Mouse (Mus musculus) liver, adult 2 months (tissue): ENCODE results near the gene Slc38a8. TPM values are rescaled to one million over a fixed set of nuclear protein-coding genes. Genes with fewer than 3 reads are reported as not detected.

Experiments
- DNase-seq: peaks from one replicate; pipeline ENCODE4 v3.0.0-alpha.2; 2011; ENCODE audit warnings: low read depth, low spot score; ENCODE audit errors: extremely low read depth
- H3K27ac ChIP-seq: fragments of 200-500 bp; replicated peaks from 2 replicates; pipeline ENCODE4 v1.5.1; 2012; ENCODE audit warnings: low read depth, mild to moderate bottlenecking, control low read depth, inconsistent platforms, low read length; ENCODE audit not compliant: insufficient read depth
- H3K27me3 ChIP-seq: fragments of 200-500 bp; 2 replicates; pipeline ENCODE4 v1.6.1; 2012; ENCODE audit warnings: mild to moderate bottlenecking, moderate library complexity, low read length, inconsistent platforms; ENCODE audit not compliant: control insufficient read depth, insufficient read depth
- H3K36me3 ChIP-seq: fragments of 200-500 bp; 2 replicates; pipeline ENCODE4 v1.6.1; 2012; ENCODE audit warnings: low read length, inconsistent platforms; ENCODE audit not compliant: control insufficient read depth, insufficient read depth
- H3K4me1 ChIP-seq: fragments of 200-500 bp; 2 replicates; pipeline ENCODE4 v1.6.1; 2011; ENCODE audit warnings: low read length; ENCODE audit not compliant: control insufficient read depth, insufficient read depth
- H3K4me3 ChIP-seq: fragments of 200-500 bp; 2 replicates; pipeline ENCODE4 v1.5.1; 2011; ENCODE audit warnings: low read depth, mild to moderate bottlenecking, control low read depth, low read length, moderate library complexity; ENCODE audit not compliant: insufficient read depth
- H3K79me2 ChIP-seq: fragments of 200-500 bp; 2 replicates; pipeline ENCODE4 v1.6.1; 2012; ENCODE audit warnings: inconsistent platforms, mild to moderate bottlenecking, low read length, moderate library complexity; ENCODE audit not compliant: control insufficient read depth, insufficient read depth
- H3K9ac ChIP-seq: fragments of 200-500 bp; 2 replicates; pipeline ENCODE4 v1.6.1; 2012; ENCODE audit warnings: low read depth, mild to moderate bottlenecking, control low read depth, inconsistent platforms, low read length
- CTCF ChIP-seq: fragments of 200-500 bp; IDR thresholded peaks from 2 replicates; pipeline ENCODE4 v1.5.1; 2011; ENCODE audit warnings: low read depth, low read length, control low read depth
- POLR2A ChIP-seq: fragments of 200-500 bp; IDR thresholded peaks from 2 replicates; pipeline ENCODE4 v1.6.1; 2011; ENCODE audit warnings: low read length, control low read depth; ENCODE audit not compliant: insufficient read depth; ENCODE audit errors: extremely low read depth
- WGBS: fragments of 180-500 bp; shearing (Covaris S2); methylation state at CpG from one replicate; pipeline ENCODE4 v1.1.7; 2018; 5-methylcytosine and 5-hydroxymethylcytosine counted together
- polyA plus RNA-seq: library from polyadenylated mRNA; depleted of rRNA; stranded (reverse); fragments of >200 nt; gene quantifications from 2 replicates; pipeline ENCODE4 v1.2.3, GENCODE M21; 2012
- total RNA-seq: library from RNA; depleted of rRNA; stranded (reverse); fragments of >200 nt; gene quantifications from 2 replicates; pipeline ENCODE4 v1.2.3, GENCODE M21; 2014

The Slc38a8 gene
- total and polyA plus RNA-seq, 2 experiments, result not detected

GRCm38 (mm10) chr8:119461356-119461755 is 40.1 kb downstream of the Slc38a8 start:
- no peak overlapping the region for H3K9ac ChIP-seq
- no peaks in the 10 kb centered on the region for H3K36me3 ChIP-seq
- no peak for DNase-seq
- peaks cover 13% of the 10 kb centered on the region for H3K27me3 ChIP-seq
- no peaks in the 10 kb centered on the region for H3K4me1 ChIP-seq
- no peaks in the 10 kb centered on the region for H3K79me2 ChIP-seq
- no peak overlapping the region for H3K27ac ChIP-seq
- H3K4me3 ChIP-seq, result no peak overlapping the region
- 74% methylated on average over 9 of the region's 9 CpGs for WGBS
- TF ChIP-seq POLR2A (no peak), CTCF (no peak)

GRCm38 (mm10) chr8:119459724-119460123 is 41.8 kb downstream of the Slc38a8 start:
- Histone ChIP-seq H3K4me1 (no peaks in the 10 kb centered on the region), H3K4me3 (no peak overlapping the region), H3K79me2 (no peaks in the 10 kb centered on the region), H3K27ac (no peak overlapping the region), H3K9ac (no peak overlapping the region), H3K27me3 (peaks cover under 1% of the 10 kb centered on the region; the same call in 1 of the 2 replicates), H3K36me3 (no peaks in the 10 kb centered on the region)
- WGBS, result 51% methylated on average over 16 of the region's 16 CpGs
- DNase-seq, result no peak
- TF ChIP-seq POLR2A (no peak), CTCF (no peak)

GRCm38 (mm10) chr8:119456045-119456444 is 45.5 kb downstream of the Slc38a8 start:
- H3K4me1 ChIP-seq, result no peaks in the 10 kb centered on the region
- H3K27ac ChIP-seq, result no peak overlapping the region
- H3K79me2 ChIP-seq, result no peaks in the 10 kb centered on the region
- WGBS, result 76% methylated on average over 5 of the region's 5 CpGs
- no peak overlapping the region for H3K9ac ChIP-seq
- DNase-seq, result no peak
- H3K4me3 ChIP-seq, result no peak overlapping the region
- TF ChIP-seq POLR2A (no peak), CTCF (no peak)
- H3K27me3 ChIP-seq, result no peaks in the 10 kb centered on the region
- no peaks in the 10 kb centered on the region for H3K36me3 ChIP-seq

- no peaks in the 10 kb centered on the region for H3K36me3 ChIP-seq
- H3K4me3 ChIP-seq, result no peak overlapping the region
- DNase-seq, result no peak
- H3K9ac ChIP-seq, result no peak overlapping the region
- no peaks in the 10 kb centered on the region for H3K4me1 ChIP-seq
- no peaks in the 10 kb centered on the region for H3K27me3 ChIP-seq
- 89% methylated on average over 5 of the region's 5 CpGs for WGBS
- TF ChIP-seq POLR2A (no peak), CTCF (no peak)
- H3K79me2 ChIP-seq, result no peaks in the 10 kb centered on the region
- no peak overlapping the region for H3K27ac ChIP-seq
Observed at GRCm38 (mm10) chr8:119452919-119453318, 48.6 kb downstream of the Slc38a8 start.

DNA sequence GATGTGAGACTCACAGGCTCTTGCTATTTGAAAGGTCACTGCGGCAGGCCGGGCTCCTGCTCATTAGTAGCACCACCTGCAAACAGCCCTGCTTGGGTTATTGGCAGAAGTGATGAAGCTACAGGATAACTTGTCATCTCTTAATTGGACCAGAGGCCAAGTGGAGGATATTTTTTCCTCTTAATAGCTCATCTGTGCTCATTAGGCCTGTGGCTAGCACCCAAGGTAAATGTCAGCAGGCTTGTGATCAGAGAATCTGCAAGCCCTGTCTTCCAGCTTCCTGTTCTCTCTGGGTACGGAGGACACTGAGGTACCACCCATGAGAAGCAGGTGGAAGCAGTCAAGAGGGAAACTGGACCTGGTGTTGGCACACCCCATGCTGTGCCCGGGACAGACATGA is 50.4 kb downstream of the Slc38a8 start:
- Histone ChIP-seq H3K9ac (no peak overlapping the region), H3K36me3 (no peaks in the 10 kb centered on the region), H3K4me1 (no peaks in the 10 kb centered on the region), H3K79me2 (no peaks in the 10 kb centered on the region), H3K27ac (no peak overlapping the region), H3K27me3 (no peaks in the 10 kb centered on the region), H3K4me3 (no peak overlapping the region)
- TF ChIP-seq POLR2A (no peak), CTCF (no peak)
- DNase-seq, result no peak
- 86% methylated on average over 4 of the region's 4 CpGs for WGBS

DNA sequence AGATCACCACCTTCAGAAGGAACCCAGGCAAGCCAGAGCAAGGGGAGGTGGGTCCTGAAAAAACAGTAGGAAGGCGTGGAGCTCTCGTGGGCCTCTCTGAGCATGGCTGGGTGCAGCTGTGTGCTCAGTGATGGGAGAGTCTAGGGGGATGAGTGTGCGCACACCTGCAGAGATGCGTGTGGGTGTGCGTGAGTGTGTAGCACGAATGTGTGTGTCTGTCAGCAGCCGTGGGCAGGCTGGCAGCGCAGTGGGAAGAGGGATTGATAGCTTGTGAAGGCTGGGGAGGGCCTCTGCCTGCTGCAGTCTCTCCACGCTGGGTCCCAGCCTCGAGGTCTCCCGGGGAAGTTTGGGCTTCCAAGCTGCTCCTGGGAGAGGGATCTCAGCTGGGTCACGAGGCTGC is 51.9 kb downstream of the Slc38a8 start:
- Histone ChIP-seq H3K36me3 (peaks cover 5% of the 10 kb centered on the region; the same call in 1 of the 2 replicates), H3K27ac (no peak overlapping the region), H3K4me1 (no peaks in the 10 kb centered on the region), H3K79me2 (no peaks in the 10 kb centered on the region), H3K9ac (no peak overlapping the region), H3K27me3 (no peaks in the 10 kb centered on the region), H3K4me3 (no peak overlapping the region)
- WGBS, result 80% methylated on average over 12 of the region's 12 CpGs
- no peak for DNase-seq
- no peak for TF ChIP-seq CTCF
- no peak for TF ChIP-seq POLR2A
